Mouse (Mus musculus): Measurements from ENCODE around the gene Ube3a. TPM values are rescaled to one million over a fixed set of nuclear protein-coding genes. Genes with fewer than 3 reads are reported as not detected.

Gene Ube3a
- 100 to 1,000 TPM; 129 to 134 TPM for total RNA-seq (2021)
- long read RNA-seq, full-length matches to known transcripts = 56 of 84 reads
- long read RNA-seq, partial matches to known transcripts = 12 of 84 reads
- long read RNA-seq, other reads (novel, unspliced or antisense) = 16 of 84 reads

- peak; percentile 97 to 98 for DNase-seq (ENCODE audit: low spot score in 2 of 2)
These were observed at the start of gene Ube3a for GRCm38 (mm10) chr7:59228045-59228865. Gene Ube3a (plus strand): TSS chr7:59228750.

DNA sequence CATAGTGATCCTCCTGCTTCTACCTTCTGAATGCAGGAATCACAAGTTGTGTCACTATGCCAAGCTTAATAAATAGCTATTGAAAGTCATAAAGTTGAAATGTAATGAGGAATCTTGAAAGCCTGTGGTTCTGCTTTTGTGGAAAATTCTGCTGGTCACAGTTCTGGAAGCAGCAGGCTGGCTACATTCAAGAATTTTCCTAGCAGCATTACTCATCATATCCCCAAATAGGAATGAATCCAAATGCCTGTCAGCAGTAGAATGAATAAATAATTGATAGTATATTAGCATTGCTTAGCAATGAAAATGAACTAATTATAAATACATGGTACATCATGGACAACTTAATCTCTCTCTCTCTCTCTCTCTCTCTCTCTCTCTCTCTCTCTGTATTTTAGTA is 35.7 kb upstream of the Ube3a start:
- DNase-seq (ENCODE audit: low spot score in 2 of 2) = no peak

- no peak for DNase-seq (ENCODE audit: low spot score in 2 of 2)
These were observed 13.6 kb upstream of the Ube3a start for GRCm38 (mm10) chr7:59214911-59215310.

- no peak for DNase-seq (ENCODE audit: low spot score in 2 of 2)
These were observed 7.3 kb upstream of the Ube3a start for GRCm38 (mm10) chr7:59221244-59221643.

DNA sequence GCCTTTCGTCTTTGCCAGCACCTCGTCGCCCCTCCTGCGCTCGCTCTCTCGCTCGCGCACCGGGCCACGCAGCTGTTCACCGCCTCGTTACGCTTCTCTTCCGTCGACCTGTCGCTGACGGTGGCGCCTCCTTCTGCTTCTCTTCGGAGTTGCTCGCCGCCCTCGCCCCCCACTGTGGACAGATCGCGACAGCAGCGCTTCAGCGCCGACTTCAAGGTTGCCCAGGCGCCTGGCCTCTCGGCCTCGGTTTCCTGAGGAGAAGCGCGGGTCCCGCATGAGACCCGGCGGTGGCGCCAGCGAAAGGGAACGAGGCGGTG is 274 bp downstream of the Ube3a start:
- no peak for DNase-seq (ENCODE audit: low spot score in 2 of 2)

GRCm38 (mm10) chr7:59229183-59229911 is 797 bp downstream of the Ube3a start:
- peak; percentile 54 to 70 for DNase-seq (ENCODE audit: low spot score in 2 of 2)

GRCm38 (mm10) chr7:59230304-59230703 is 1.8 kb downstream of the Ube3a start:
- DNase-seq (ENCODE audit: low spot score in 2 of 2) = no peak

GRCm38 (mm10) chr7:59230768-59231167 is 2.2 kb downstream of the Ube3a start:
- no peak for DNase-seq (ENCODE audit: low spot score in 2 of 2)

DNA sequence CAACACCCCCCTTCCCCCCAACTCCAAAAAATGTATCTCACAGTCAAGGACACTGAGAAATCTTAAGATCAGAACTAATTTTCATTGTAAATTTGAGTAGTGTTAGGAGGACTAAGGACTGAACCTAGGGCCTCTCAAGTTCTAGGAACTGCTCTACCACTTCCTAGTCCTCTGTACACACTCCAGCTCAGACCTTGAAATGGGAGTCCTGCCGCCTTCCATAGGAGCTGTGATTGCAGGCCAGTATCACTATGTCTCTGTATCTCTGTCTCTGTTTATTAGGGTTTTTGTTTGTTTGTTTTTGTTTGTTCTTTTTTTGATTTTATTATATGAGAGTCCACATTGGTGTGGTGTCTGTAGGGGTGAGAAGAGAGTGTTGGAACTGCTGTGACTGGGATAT is 3.4 kb downstream of the Ube3a start:
- no peak for DNase-seq (ENCODE audit: low spot score in 2 of 2)

GRCm38 (mm10) chr7:59234773-59235401 is 6.3 kb downstream of the Ube3a start:
- no peak for DNase-seq (ENCODE audit: low spot score in 2 of 2)

GRCm38 (mm10) chr7:59243257-59243656 is 14.7 kb downstream of the Ube3a start:
- DNase-seq (ENCODE audit: low spot score in 2 of 2) = no peak

DNA sequence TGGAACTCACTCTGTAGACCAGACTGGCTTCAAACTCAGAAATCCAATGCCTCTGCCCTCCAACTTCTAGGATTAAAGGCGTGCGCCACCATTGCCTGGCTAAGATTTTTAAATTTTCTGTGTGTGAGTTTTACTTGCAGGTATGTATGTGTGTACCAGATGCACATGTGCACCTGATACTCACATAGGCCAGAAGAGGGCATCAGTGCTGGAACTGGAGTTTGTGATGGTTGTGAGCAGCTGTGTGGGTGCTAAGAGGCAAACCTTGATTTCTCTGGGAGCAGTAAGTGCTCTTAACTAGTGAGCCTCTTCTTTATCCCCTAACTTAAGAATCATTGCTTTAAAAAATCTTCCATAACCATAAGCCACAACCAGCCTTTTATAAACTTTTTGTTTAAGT is 17.0 kb downstream of the Ube3a start:
- DNase-seq (ENCODE audit: low spot score in 2 of 2) = no peak

- no peak for DNase-seq (ENCODE audit: low spot score in 2 of 2)
These were observed 24.8 kb downstream of the Ube3a start for GRCm38 (mm10) chr7:59253373-59253772.

DNA sequence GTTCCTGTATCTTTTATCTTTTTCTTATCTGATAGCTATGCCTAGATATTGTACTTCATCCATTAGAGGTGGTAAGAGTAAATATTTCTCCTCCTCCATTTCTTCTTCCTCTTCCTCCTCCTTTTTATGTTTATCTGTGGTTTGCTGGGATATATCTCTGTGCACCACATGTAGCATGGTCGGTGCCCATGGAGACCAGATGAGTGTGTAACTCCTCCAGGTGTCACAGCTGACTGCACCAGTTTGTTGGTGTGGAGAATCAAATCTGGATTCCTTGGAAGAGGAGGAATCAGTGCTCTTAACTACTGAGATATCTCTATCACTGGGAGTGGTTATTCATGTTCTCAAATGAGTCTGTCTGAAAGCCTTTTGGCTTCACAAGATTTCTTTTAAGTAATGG is 37.0 kb downstream of the Ube3a start:
- DNase-seq (ENCODE audit: low spot score in 2 of 2) = no peak

DNA sequence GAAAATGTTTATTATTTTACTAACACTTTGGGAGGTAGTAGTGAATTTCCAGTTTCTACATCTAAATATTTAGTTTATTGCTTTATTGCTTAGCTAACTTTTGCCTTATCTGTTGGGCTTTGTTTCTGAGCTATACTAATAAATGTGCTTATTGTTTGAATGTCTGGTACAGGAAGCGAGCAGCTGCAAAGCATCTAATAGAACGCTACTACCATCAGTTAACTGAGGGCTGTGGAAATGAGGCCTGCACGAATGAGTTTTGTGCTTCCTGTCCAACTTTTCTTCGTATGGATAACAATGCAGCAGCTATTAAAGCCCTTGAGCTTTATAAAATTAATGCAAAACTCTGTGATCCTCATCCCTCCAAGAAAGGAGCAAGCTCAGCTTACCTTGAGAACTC is 43.2 kb downstream of the Ube3a start:
- no peak for DNase-seq (ENCODE audit: low spot score in 2 of 2)

GRCm38 (mm10) chr7:59312576-59312975 is 84.0 kb downstream of the Ube3a start:
- DNase-seq (ENCODE audit: low spot score in 2 of 2) = no peak

- DNase-seq (ENCODE audit: low spot score in 2 of 2) = no peak
These were observed 94.2 kb downstream of the Ube3a start for GRCm38 (mm10) chr7:59322759-59323158.

Measured in layer of hippocampus, adult 18-20 months (tissue).